Mouse (Mus musculus): ENCODE data around the gene Gprc5c.

Gprc5c gene

DNA sequence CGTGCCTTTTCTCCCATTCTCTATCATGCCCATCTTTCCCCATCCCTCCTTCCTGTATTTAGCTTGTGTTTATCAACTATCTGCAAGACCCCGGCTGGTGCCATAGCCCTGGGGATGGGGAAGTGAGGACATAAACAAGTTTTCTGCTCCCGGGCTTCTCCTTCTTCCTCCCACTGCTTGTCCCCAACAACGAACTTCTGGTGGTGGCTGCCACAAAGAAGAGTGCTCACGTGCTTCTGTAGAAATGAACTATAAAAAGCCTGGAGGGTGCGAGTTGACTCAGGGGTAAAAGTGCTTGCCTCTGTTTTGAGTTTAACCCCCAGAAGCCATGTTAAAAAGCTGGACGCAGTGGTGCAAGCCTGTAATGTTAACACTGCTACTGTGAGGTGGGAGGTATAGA is 64.0 kb downstream of the Gprc5c start:
- DNase-seq: no peak

DNA sequence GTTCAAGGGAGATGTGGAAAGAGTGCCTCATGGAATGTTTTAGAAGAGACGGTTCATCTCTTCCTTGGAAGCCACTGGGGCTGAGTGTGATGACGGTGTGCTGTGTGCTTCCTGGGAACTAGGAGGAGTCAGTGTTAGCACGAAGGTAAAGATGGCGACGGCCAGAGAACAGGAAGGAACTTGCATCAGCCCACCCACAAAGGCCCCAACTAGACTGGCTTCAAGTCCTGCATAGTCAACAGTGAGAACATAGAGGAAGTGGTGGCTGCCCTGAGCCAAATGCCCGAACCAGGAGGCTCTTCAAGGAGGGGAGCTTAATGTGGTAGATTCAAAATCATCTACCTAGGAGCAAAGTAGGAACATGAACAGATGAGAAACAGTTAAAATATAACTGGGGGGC is 66.2 kb downstream of the Gprc5c start:
- no peak for DNase-seq

Data from kidney, postnatal 36 days (tissue).